Mouse (Mus musculus): ENCODE results near the gene Serinc5. TPM values are rescaled to one million over a fixed set of nuclear protein-coding genes. Genes with fewer than 3 reads are reported as not detected.

Gene Serinc5
- polyA plus RNA-seq, 1 experiment from 2014 or later = 18.0 TPM

- Histone ChIP-seq H3K36me3 (ENCODE audit: control insufficient read depth, insufficient read depth, low read length) (no peaks in the 10 kb centered on the region), H3K27me3 (ENCODE audit: control insufficient read depth, insufficient read depth, low read length) (no peaks in the 10 kb centered on the region), H3K4me1 (ENCODE audit: control insufficient read depth, insufficient read depth, low read length) (no peaks in the 10 kb centered on the region; the same call in 1 of the 2 replicates), H3K9ac (ENCODE audit: low read depth, low read length) (no peak overlapping the region), H3K9me3 (ENCODE audit: control insufficient read depth, low read length) (no peaks in the 10 kb centered on the region), H3K4me3 (ENCODE audit: low read length) (no peak overlapping the region), H3K4me2 (replicated peaks; ENCODE audit: low read depth, low read length) (no peak overlapping the region), H3K27ac (ENCODE audit: low read depth, low read length) (no peak overlapping the region)
- 42% methylated on average over 9 of the region's 9 CpGs for WGBS
- peak; percentile 41; the same call in 1 of the 2 replicates for ATAC-seq (ENCODE audit: low FRiP score, low TSS enrichment)
These were observed 122.4 kb downstream of the Serinc5 start for GRCm38 (mm10) chr13:92733252-92733651.

GRCm38 (mm10) chr13:92733741-92734140, 122.8 kb downstream of the Serinc5 start:
- Histone ChIP-seq H3K9me3 (ENCODE audit: control insufficient read depth, low read length) (no peaks in the 10 kb centered on the region), H3K4me3 (ENCODE audit: low read length) (no peak overlapping the region), H3K4me2 (replicated peaks; ENCODE audit: low read depth, low read length) (no peak overlapping the region), H3K4me1 (ENCODE audit: control insufficient read depth, insufficient read depth, low read length) (no peaks in the 10 kb centered on the region; the same call in 1 of the 2 replicates), H3K27me3 (ENCODE audit: control insufficient read depth, insufficient read depth, low read length) (no peaks in the 10 kb centered on the region), H3K27ac (ENCODE audit: low read depth, low read length) (no peak overlapping the region), H3K36me3 (ENCODE audit: control insufficient read depth, insufficient read depth, low read length) (no peaks in the 10 kb centered on the region), H3K9ac (ENCODE audit: low read depth, low read length) (no peak overlapping the region)
- no peak for ATAC-seq (ENCODE audit: low FRiP score, low TSS enrichment)
- 87% methylated on average over 11 of the region's 11 CpGs for WGBS

- Histone ChIP-seq H3K27me3 (ENCODE audit: control insufficient read depth, insufficient read depth, low read length) (no peaks in the 10 kb centered on the region), H3K36me3 (ENCODE audit: control insufficient read depth, insufficient read depth, low read length) (no peaks in the 10 kb centered on the region), H3K4me2 (replicated peaks; ENCODE audit: low read depth, low read length) (no peak overlapping the region), H3K9ac (ENCODE audit: low read depth, low read length) (no peak overlapping the region), H3K4me3 (ENCODE audit: low read length) (no peak overlapping the region), H3K27ac (ENCODE audit: low read depth, low read length) (no peak overlapping the region), H3K4me1 (ENCODE audit: control insufficient read depth, insufficient read depth, low read length) (no peaks in the 10 kb centered on the region; the same call in 1 of the 2 replicates), H3K9me3 (ENCODE audit: control insufficient read depth, low read length) (no peaks in the 10 kb centered on the region)
- 74% methylated on average over 1 of the region's 1 CpGs for WGBS
- no peak for ATAC-seq (ENCODE audit: low FRiP score, low TSS enrichment)
These were observed 124.8 kb downstream of the Serinc5 start for GRCm38 (mm10) chr13:92735693-92736092.

- no peak overlapping the region for H3K9ac ChIP-seq (ENCODE audit: low read depth, low read length)
- no peaks in the 10 kb centered on the region for H3K9me3 ChIP-seq (ENCODE audit: control insufficient read depth, low read length)
- no peaks in the 10 kb centered on the region for H3K36me3 ChIP-seq (ENCODE audit: control insufficient read depth, insufficient read depth, low read length)
- no peak overlapping the region for H3K4me3 ChIP-seq (ENCODE audit: low read length)
- 0 out of 2 replicates have a peak, but pooled peaks have one; percentile 20 for ATAC-seq (ENCODE audit: low FRiP score, low TSS enrichment)
- H3K27me3 ChIP-seq (ENCODE audit: control insufficient read depth, insufficient read depth, low read length) = no peaks in the 10 kb centered on the region
- no peak overlapping the region for H3K27ac ChIP-seq (ENCODE audit: low read depth, low read length)
- WGBS = 47% methylated on average over 11 of the region's 11 CpGs
- no peaks in the 10 kb centered on the region; the same call in 1 of the 2 replicates for H3K4me1 ChIP-seq (ENCODE audit: control insufficient read depth, insufficient read depth, low read length)
- no peak overlapping the region for H3K4me2 ChIP-seq (replicated peaks; ENCODE audit: low read depth, low read length)
These were observed 125.8 kb downstream of the Serinc5 start for GRCm38 (mm10) chr13:92736516-92737300.

GRCm38 (mm10) chr13:92738821-92739220, 127.9 kb downstream of the Serinc5 start:
- Histone ChIP-seq H3K4me3 (ENCODE audit: low read length) (no peak overlapping the region), H3K27ac (ENCODE audit: low read depth, low read length) (no peak overlapping the region), H3K4me2 (replicated peaks; ENCODE audit: low read depth, low read length) (no peak overlapping the region), H3K27me3 (ENCODE audit: control insufficient read depth, insufficient read depth, low read length) (no peaks in the 10 kb centered on the region), H3K4me1 (ENCODE audit: control insufficient read depth, insufficient read depth, low read length) (no peaks in the 10 kb centered on the region; the same call in 1 of the 2 replicates), H3K9me3 (ENCODE audit: control insufficient read depth, low read length) (no peaks in the 10 kb centered on the region), H3K9ac (ENCODE audit: low read depth, low read length) (no peak overlapping the region), H3K36me3 (ENCODE audit: control insufficient read depth, insufficient read depth, low read length) (no peaks in the 10 kb centered on the region)
- ATAC-seq (ENCODE audit: low FRiP score, low TSS enrichment) = no peak
- whole genome bisulfite sequencing = 80% methylated on average over 3 of the region's 3 CpGs

GRCm38 (mm10) chr13:92739858-92740257, 129.0 kb downstream of the Serinc5 start:
- H3K4me3 ChIP-seq (ENCODE audit: low read length) = no peak overlapping the region
- H3K9ac ChIP-seq (ENCODE audit: low read depth, low read length) = no peak overlapping the region
- H3K9me3 ChIP-seq (ENCODE audit: control insufficient read depth, low read length) = no peaks in the 10 kb centered on the region
- H3K36me3 ChIP-seq (ENCODE audit: control insufficient read depth, insufficient read depth, low read length) = no peaks in the 10 kb centered on the region
- no peaks in the 10 kb centered on the region for H3K27me3 ChIP-seq (ENCODE audit: control insufficient read depth, insufficient read depth, low read length)
- no peak for ATAC-seq (ENCODE audit: low FRiP score, low TSS enrichment)
- H3K4me2 ChIP-seq (replicated peaks; ENCODE audit: low read depth, low read length) = no peak overlapping the region
- H3K4me1 ChIP-seq (ENCODE audit: control insufficient read depth, insufficient read depth, low read length) = no peaks in the 10 kb centered on the region; the same call in 1 of the 2 replicates
- no peak overlapping the region for H3K27ac ChIP-seq (ENCODE audit: low read depth, low read length)
- WGBS = 84% methylated on average over 3 of the region's 3 CpGs

- H3K9ac ChIP-seq (ENCODE audit: low read depth, low read length) = no peak overlapping the region
- H3K4me3 ChIP-seq (ENCODE audit: low read length) = no peak overlapping the region
- no peaks in the 10 kb centered on the region for H3K9me3 ChIP-seq (ENCODE audit: control insufficient read depth, low read length)
- no peaks in the 10 kb centered on the region for H3K27me3 ChIP-seq (ENCODE audit: control insufficient read depth, insufficient read depth, low read length)
- no peaks in the 10 kb centered on the region; the same call in 1 of the 2 replicates for H3K4me1 ChIP-seq (ENCODE audit: control insufficient read depth, insufficient read depth, low read length)
- 9% methylated on average over 2 of the region's 2 CpGs for WGBS
- no peaks in the 10 kb centered on the region for H3K36me3 ChIP-seq (ENCODE audit: control insufficient read depth, insufficient read depth, low read length)
- no peak overlapping the region for H3K4me2 ChIP-seq (replicated peaks; ENCODE audit: low read depth, low read length)
- peak; percentile 58; the same call in 1 of the 2 replicates for ATAC-seq (ENCODE audit: low FRiP score, low TSS enrichment)
- H3K27ac ChIP-seq (ENCODE audit: low read depth, low read length) = no peak overlapping the region
These were observed 129.9 kb downstream of the Serinc5 start for GRCm38 (mm10) chr13:92740671-92741270.

GRCm38 (mm10) chr13:92742886-92743285, 132.0 kb downstream of the Serinc5 start:
- ATAC-seq (ENCODE audit: low FRiP score, low TSS enrichment) = no peak
- Histone ChIP-seq H3K9ac (ENCODE audit: low read depth, low read length) (no peak overlapping the region), H3K27me3 (ENCODE audit: control insufficient read depth, insufficient read depth, low read length) (no peaks in the 10 kb centered on the region), H3K36me3 (ENCODE audit: control insufficient read depth, insufficient read depth, low read length) (no peaks in the 10 kb centered on the region), H3K27ac (ENCODE audit: low read depth, low read length) (no peak overlapping the region), H3K9me3 (ENCODE audit: control insufficient read depth, low read length) (no peaks in the 10 kb centered on the region), H3K4me3 (ENCODE audit: low read length) (no peak overlapping the region), H3K4me2 (replicated peaks; ENCODE audit: low read depth, low read length) (no peak overlapping the region), H3K4me1 (ENCODE audit: control insufficient read depth, insufficient read depth, low read length) (no peaks in the 10 kb centered on the region)
- 89% methylated on average over 4 of the region's 4 CpGs for WGBS

GRCm38 (mm10) chr13:92743337-92743736, 132.4 kb downstream of the Serinc5 start:
- H3K9me3 ChIP-seq (ENCODE audit: control insufficient read depth, low read length) = no peaks in the 10 kb centered on the region
- no peak overlapping the region for H3K27ac ChIP-seq (ENCODE audit: low read depth, low read length)
- no peak overlapping the region for H3K9ac ChIP-seq (ENCODE audit: low read depth, low read length)
- H3K4me1 ChIP-seq (ENCODE audit: control insufficient read depth, insufficient read depth, low read length) = no peaks in the 10 kb centered on the region
- H3K27me3 ChIP-seq (ENCODE audit: control insufficient read depth, insufficient read depth, low read length) = no peaks in the 10 kb centered on the region
- ATAC-seq (ENCODE audit: low FRiP score, low TSS enrichment) = no peak
- no peak overlapping the region for H3K4me2 ChIP-seq (replicated peaks; ENCODE audit: low read depth, low read length)
- H3K4me3 ChIP-seq (ENCODE audit: low read length) = no peak overlapping the region
- H3K36me3 ChIP-seq (ENCODE audit: control insufficient read depth, insufficient read depth, low read length) = no peaks in the 10 kb centered on the region
- 86% methylated on average over 5 of the region's 5 CpGs for whole genome bisulfite sequencing
